Mouse (Mus musculus) heart, embryonic 16.5 days (tissue): ENCODE measurements around the gene Fbxo46. TPM values are rescaled to one million over a fixed set of nuclear protein-coding genes. Genes with fewer than 3 reads are reported as not detected.
"Not testable (repeated sequence)": the region's sequence is repeated elsewhere in the genome, so short reads cannot be mapped to it uniquely, and the experiment has no call there.

ENCODE experiments used
- ATAC-seq: fragments of 200-750 bp; cut with Nextera tagmentation; replicated peaks from 2 replicates; pipeline ENCODE4 v1.8.0; 2017; ENCODE audit warnings: moderate number of reproducible peaks; ENCODE audit not compliant: insufficient read depth, low FRiP score; ENCODE audit errors: extremely low read depth
- H3K27ac ChIP-seq: fragments of 300-500 bp; sonication (generic); 2 replicates; pipeline ENCODE4 v1.5.1; 2014; ENCODE audit warnings: mild to moderate bottlenecking, low read length, control low read depth, moderate library complexity
- H3K27me3 ChIP-seq: fragments of 300-500 bp; sonication (generic); 2 replicates; pipeline ENCODE4 v1.6.1; 2014; ENCODE audit warnings: low read length, mixed read lengths; ENCODE audit not compliant: control insufficient read depth, insufficient read depth
- H3K36me3 ChIP-seq: fragments of 300-500 bp; sonication (generic); 2 replicates; pipeline ENCODE4 v1.6.1; 2014; ENCODE audit not compliant: control insufficient read depth, insufficient read depth
- H3K4me1 ChIP-seq: fragments of 300-500 bp; sonication (generic); 2 replicates; pipeline ENCODE4 v1.6.1; 2014; ENCODE audit warnings: low read length, mixed read lengths; ENCODE audit not compliant: control insufficient read depth, insufficient read depth
- H3K4me2 ChIP-seq: fragments of 300-500 bp; sonication (generic); 2 replicates; pipeline ENCODE4 v1.6.1; 2014; ENCODE audit warnings: low read depth, mild to moderate bottlenecking, control low read depth, low read length
- H3K4me3 ChIP-seq: fragments of 300-500 bp; sonication (generic); 2 replicates; pipeline ENCODE4 v1.5.1; 2014; ENCODE audit warnings: mild to moderate bottlenecking, control low read depth, low read length
- H3K9ac ChIP-seq: fragments of 300-500 bp; sonication (generic); 2 replicates; pipeline ENCODE4 v1.6.1; 2014; ENCODE audit warnings: low read length, control low read depth
- H3K9me3 ChIP-seq: fragments of 300-500 bp; sonication (generic); replicated peaks from 2 replicates; pipeline ENCODE4 v1.6.1; 2016; ENCODE audit warnings: low read length; ENCODE audit not compliant: control insufficient read depth
- WGBS: fragments of 180-500 bp; shearing (Covaris S2); extraction: QIAGEN DNeasy Blood & Tissue Kit; methylation state at CpG from one replicate; pipeline ENCODE4 v1.1.7; 2014; 5-methylcytosine and 5-hydroxymethylcytosine counted together
- polyA plus RNA-seq: library from polyadenylated mRNA; unstranded; fragments of >200 nt; fragmentation: Nextera tagmentation; extraction: Ambion mirVana; gene quantifications from 2 replicates; pipeline ENCODE4 v1.2.1, GENCODE M21; 2015

Fbxo46 gene
- 9.8 and 9.9 TPM in 2 replicates for polyA plus RNA-seq

DNA sequence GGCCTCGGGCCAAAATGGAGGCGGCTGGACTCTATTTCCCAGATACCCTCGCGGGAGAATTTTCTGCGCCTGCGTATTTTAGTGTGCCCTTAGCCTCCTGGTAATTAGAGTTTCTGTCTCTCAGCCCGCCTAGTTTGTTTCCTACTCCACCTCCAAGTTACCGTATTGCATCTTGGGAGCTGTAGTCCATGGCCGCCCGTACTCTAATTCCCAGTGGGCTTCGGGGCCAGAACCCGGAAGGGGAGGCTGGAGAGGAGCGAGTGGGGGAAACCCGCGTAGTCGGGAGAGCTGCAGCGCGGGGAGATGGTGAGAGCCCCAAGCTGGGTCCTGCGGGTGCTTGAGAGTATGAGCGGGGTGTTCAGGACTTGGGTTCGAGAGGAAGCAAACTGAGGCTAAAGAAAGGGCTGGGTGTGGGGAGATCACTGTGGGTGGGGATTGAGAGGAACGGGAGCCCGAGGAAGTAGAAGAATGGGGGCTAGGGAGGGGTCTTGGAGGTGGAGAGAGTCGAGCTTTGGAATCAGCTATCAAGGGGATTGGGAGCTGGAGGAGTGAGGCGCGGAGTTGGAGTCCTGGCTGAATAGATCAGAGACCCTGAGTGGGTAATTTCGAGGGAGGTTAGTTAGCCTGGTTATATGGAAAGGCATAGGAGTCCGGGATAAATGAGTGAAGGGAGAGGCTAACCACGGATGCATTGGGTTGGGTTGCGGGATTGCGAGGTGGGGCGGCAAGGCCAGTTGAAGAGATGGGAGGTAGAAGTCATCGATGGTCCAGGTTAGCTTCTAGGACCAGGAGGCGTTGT lies at the start of gene Fbxo46:
TSS of gene Fbxo46 (plus strand) at position 229 of the 799 bp plus-strand sequence.
- H3K36me3 ChIP-seq = no peaks in the 10 kb centered on the region
- WGBS = 2% methylated on average over 34 of the region's 34 CpGs
- peak; percentile 94 for ATAC-seq
- peaks cover 16% of the 10 kb centered on the region for H3K4me1 ChIP-seq
- H3K27me3 ChIP-seq = no peaks in the 10 kb centered on the region
- H3K4me2 ChIP-seq = peak within 1 kb of the TSS; percentile 78
- peaks cover 7% of the 10 kb centered on the region for H3K9me3 ChIP-seq
- no peak within 1 kb of the TSS for H3K27ac ChIP-seq
- H3K4me3 ChIP-seq = peak within 1 kb of the TSS; percentile 62
- peak within 1 kb of the TSS; percentile 73 for H3K9ac ChIP-seq

GRCm38 (mm10) chr7:19071024-19071423 lies 48.6 kb upstream of the Fbxo46 start:
- ATAC-seq, H3K27ac ChIP-seq, H3K4me1 ChIP-seq, H3K9me3 ChIP-seq, H3K4me3 ChIP-seq, H3K9ac ChIP-seq, H3K4me2 ChIP-seq, H3K36me3 ChIP-seq: not testable (repeated sequence)
- WGBS = 60% methylated on average over 3 of the region's 3 CpGs
- H3K27me3 ChIP-seq = peaks cover 15% of the 10 kb centered on the region

DNA sequence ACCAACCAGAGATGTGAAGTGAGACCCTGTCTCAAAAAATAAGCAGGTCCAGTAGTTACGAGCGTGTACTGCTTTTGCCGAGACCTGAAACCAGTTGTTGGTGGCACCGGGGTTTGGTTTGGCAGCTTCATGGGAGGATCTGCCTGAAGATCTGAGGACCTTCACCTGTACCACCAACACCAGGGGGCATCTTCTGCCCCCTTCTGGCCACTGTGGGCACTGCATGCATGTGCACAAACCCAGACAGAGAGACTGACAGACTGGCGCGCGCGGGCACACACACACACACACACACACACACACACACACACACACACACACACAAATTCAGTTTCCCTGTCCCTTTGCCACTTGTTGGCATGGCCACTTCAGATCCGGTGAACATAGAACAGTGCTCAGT lies 46.2 kb upstream of the Fbxo46 start:
- Histone ChIP-seq H3K27ac (no peak overlapping the region), H3K4me1 (peaks cover 20% of the 10 kb centered on the region), H3K36me3 (peaks cover 3% of the 10 kb centered on the region), H3K27me3 (no peaks in the 10 kb centered on the region), H3K9me3 (no peaks in the 10 kb centered on the region), H3K4me2 (no peak overlapping the region), H3K4me3 (no peak overlapping the region), H3K9ac (no peak overlapping the region)
- 73% methylated on average over 9 of the region's 9 CpGs for WGBS
- ATAC-seq = no peak

DNA sequence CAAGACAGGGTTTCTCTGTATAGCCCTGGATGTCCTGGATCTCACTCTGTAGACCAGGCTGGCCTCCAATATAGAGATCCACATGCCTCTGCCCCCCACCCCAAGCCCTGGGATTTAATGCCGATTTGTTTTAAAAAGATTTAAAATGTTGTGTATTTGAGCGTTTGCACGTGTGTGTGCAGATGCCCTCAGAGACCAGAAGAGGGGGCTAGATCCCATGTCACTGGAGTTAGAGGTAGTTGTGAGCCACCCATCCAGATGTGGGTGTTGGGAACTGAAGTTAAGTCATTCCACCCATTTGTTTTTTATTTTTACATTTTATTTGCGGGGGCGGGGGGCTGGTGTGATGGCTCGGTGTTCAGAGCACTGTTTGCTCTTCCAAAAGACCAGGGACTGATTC lies 45.2 kb upstream of the Fbxo46 start:
- no peak for ATAC-seq
- H3K27ac ChIP-seq = no peak overlapping the region
- H3K4me2 ChIP-seq = no peak overlapping the region
- H3K4me3 ChIP-seq = no peak overlapping the region
- WGBS = 90% methylated on average over 6 of the region's 6 CpGs
- H3K27me3 ChIP-seq = no peaks in the 10 kb centered on the region
- peaks cover 20% of the 10 kb centered on the region for H3K4me1 ChIP-seq
- H3K9ac ChIP-seq = no peak overlapping the region
- no peaks in the 10 kb centered on the region for H3K9me3 ChIP-seq
- H3K36me3 ChIP-seq = peaks cover 7% of the 10 kb centered on the region

- WGBS = 57% methylated on average over 5 of the region's 5 CpGs
- Histone ChIP-seq H3K9ac (peak overlapping the region; percentile 48), H3K27ac (no peak overlapping the region)
Measured at GRCm38 (mm10) chr7:19075231-19075630, 44.4 kb upstream of the Fbxo46 start.

GRCm38 (mm10) chr7:19075723-19076585 lies 43.7 kb upstream of the Fbxo46 start, which contains the start of gene Dmwd:
TSS of gene Dmwd (plus strand) at chr7:19076227.
- peak within 1 kb of the TSS; percentile 84 for H3K4me2 ChIP-seq
- H3K4me3 ChIP-seq = peak within 1 kb of the TSS; percentile 99
- peak; percentile 97 for ATAC-seq
- peaks cover 20% of the 10 kb centered on the region for H3K4me1 ChIP-seq
- WGBS = under 1% methylated on average over 70 of the region's 91 CpGs
- H3K9ac ChIP-seq = peak within 1 kb of the TSS; percentile 95
- H3K27ac ChIP-seq = peak within 1 kb of the TSS; percentile 88
- no peaks in the 10 kb centered on the region for H3K9me3 ChIP-seq
- peaks cover 19% of the 10 kb centered on the region for H3K36me3 ChIP-seq
- H3K27me3 ChIP-seq = no peaks in the 10 kb centered on the region

More at GRCm38 (mm10) chr7:19075231-19075630, 44.4 kb upstream of the Fbxo46 start:
- Histone ChIP-seq H3K36me3 (peaks cover 13% of the 10 kb centered on the region), H3K9me3 (no peaks in the 10 kb centered on the region), H3K4me1 (peaks cover 20% of the 10 kb centered on the region), H3K4me2 (peak overlapping the region; percentile 81), H3K4me3 (peak overlapping the region; percentile 99), H3K27me3 (no peaks in the 10 kb centered on the region)
- no peak for ATAC-seq

- Histone ChIP-seq H3K4me1 (peaks cover 21% of the 10 kb centered on the region), H3K4me2 (peak overlapping the region; percentile 84), H3K9me3 (no peaks in the 10 kb centered on the region), H3K27ac (peak overlapping the region; percentile 88), H3K27me3 (no peaks in the 10 kb centered on the region), H3K4me3 (peak overlapping the region; percentile 99), H3K9ac (peak overlapping the region; percentile 95), H3K36me3 (peaks cover 24% of the 10 kb centered on the region)
- under 1% methylated on average over 22 of the region's 22 CpGs for WGBS
- ATAC-seq = peak; percentile 1; the same call in 1 of the 2 replicates
Measured at GRCm38 (mm10) chr7:19076586-19076991, 43.1 kb upstream of the Fbxo46 start.

GRCm38 (mm10) chr7:19077761-19078160 lies 41.9 kb upstream of the Fbxo46 start:
- H3K4me1 ChIP-seq = peaks cover 33% of the 10 kb centered on the region

More at GRCm38 (mm10) chr7:19077761-19078160, 41.9 kb upstream of the Fbxo46 start:
- WGBS = 60% methylated on average over 14 of the region's 14 CpGs
- Histone ChIP-seq H3K4me2 (peak overlapping the region; percentile 84), H3K27ac (no peak overlapping the region), H3K36me3 (peaks cover 34% of the 10 kb centered on the region), H3K9me3 (no peaks in the 10 kb centered on the region), H3K27me3 (no peaks in the 10 kb centered on the region), H3K4me3 (peak overlapping the region; percentile 99), H3K9ac (no peak overlapping the region; the same call in 1 of the 2 replicates)
- no peak for ATAC-seq
